Mouse (Mus musculus): ENCODE measurements around the gene Wars.

DNA sequence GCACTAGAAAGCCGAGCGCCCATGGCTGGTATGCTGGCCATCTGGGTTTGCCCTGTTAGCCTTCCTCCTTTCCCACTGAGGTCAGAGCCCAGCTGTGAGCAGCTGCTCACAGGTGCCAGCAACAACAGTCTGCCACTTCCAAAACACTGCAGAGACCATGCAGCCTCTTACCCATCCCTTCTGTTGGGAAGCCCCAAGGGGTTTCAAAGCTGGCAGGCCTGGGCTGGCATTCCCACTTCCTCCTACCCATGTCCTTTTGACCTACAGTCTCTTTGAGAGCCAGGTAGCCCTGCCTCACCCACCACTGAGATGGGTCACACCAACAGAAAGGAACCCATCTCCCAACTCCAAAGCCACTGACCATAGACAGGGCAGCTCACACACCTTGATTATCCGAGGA, 60.6 kb downstream of the Wars start:
- TF ChIP-seq CTCF (IDR thresholded peaks at IDR 0.05; ENCODE audit: low read depth) (no peak), EP300 (IDR thresholded peaks at IDR 0.05; ENCODE audit: low read depth) (no peak)
